Mouse (Mus musculus): ENCODE results near the gene Hook2. TPM values are rescaled to one million over a fixed set of nuclear protein-coding genes. Genes with fewer than 3 reads are reported as not detected.
A peak's percentile ranks its signal among the peaks of the same experiment; 100 is the strongest.

Gene Hook2
- polyA plus RNA-seq, 1 experiment from 2014 or later, result 6.5 TPM

GRCm38 (mm10) chr8:85016724-85017123, 26.3 kb downstream of the Hook2 start:
- no peak overlapping the region for H3K4me2 ChIP-seq
- H3K36me3 ChIP-seq (replicated peaks), result peaks cover 42% of the 10 kb centered on the region
- H3K27ac ChIP-seq (replicated peaks), result no peak overlapping the region
- WGBS (ENCODE audit: insufficient replicate concordance), result 66% methylated on average over 10 of the region's 10 CpGs
- H3K4me3 ChIP-seq (replicated peaks), result no peak overlapping the region
- no peak for ATAC-seq (ENCODE audit: insufficient read depth)
- H3K9ac ChIP-seq, result no peak overlapping the region
- H3K27me3 ChIP-seq, result peaks cover 38% of the 10 kb centered on the region
- H3K4me1 ChIP-seq (replicated peaks), result peaks cover 6% of the 10 kb centered on the region
- H3K9me3 ChIP-seq (replicated peaks), result no peaks in the 10 kb centered on the region

GRCm38 (mm10) chr8:85017209-85017608, 26.8 kb downstream of the Hook2 start:
- no peak overlapping the region for H3K9ac ChIP-seq
- peaks cover 6% of the 10 kb centered on the region for H3K4me1 ChIP-seq (replicated peaks)
- peaks cover 46% of the 10 kb centered on the region for H3K36me3 ChIP-seq (replicated peaks)
- no peak for ATAC-seq (ENCODE audit: insufficient read depth)
- H3K9me3 ChIP-seq (replicated peaks), result no peaks in the 10 kb centered on the region
- WGBS (ENCODE audit: insufficient replicate concordance), result 61% methylated on average over 5 of the region's 5 CpGs
- H3K27me3 ChIP-seq, result peaks cover 34% of the 10 kb centered on the region
- no peak overlapping the region for H3K4me2 ChIP-seq
- H3K4me3 ChIP-seq (replicated peaks), result no peak overlapping the region
- H3K27ac ChIP-seq (replicated peaks), result no peak overlapping the region

GRCm38 (mm10) chr8:85021514-85022055, 31.2 kb downstream of the Hook2 start:
- Histone ChIP-seq H3K36me3 (replicated peaks) (peaks cover 67% of the 10 kb centered on the region), H3K9ac (no peak overlapping the region), H3K4me1 (replicated peaks) (peaks cover 26% of the 10 kb centered on the region), H3K9me3 (replicated peaks) (no peaks in the 10 kb centered on the region), H3K4me3 (replicated peaks) (no peak overlapping the region), H3K4me2 (no peak overlapping the region), H3K27me3 (no peaks in the 10 kb centered on the region), H3K27ac (replicated peaks) (no peak overlapping the region)
- no peak for ATAC-seq (ENCODE audit: insufficient read depth)
- 81% methylated on average over 3 of the region's 3 CpGs for WGBS (ENCODE audit: insufficient replicate concordance)

GRCm38 (mm10) chr8:85023846-85024245, 33.4 kb downstream of the Hook2 start:
- WGBS (ENCODE audit: insufficient replicate concordance), result 85% methylated on average over 3 of the region's 3 CpGs
- peaks cover 58% of the 10 kb centered on the region for H3K36me3 ChIP-seq (replicated peaks)

GRCm38 (mm10) chr8:85025098-85025932, 34.9 kb downstream of the Hook2 start, which contains the start of gene Asna1:
Gene Asna1 (minus strand): TSS chr8:85025281.
- H3K4me1 ChIP-seq (replicated peaks), result peaks cover 52% of the 10 kb centered on the region
- 2% methylated on average over 30 of the region's 30 CpGs for WGBS (ENCODE audit: insufficient replicate concordance)
- peak within 1 kb of the TSS; percentile 94 for H3K27ac ChIP-seq (replicated peaks)
- ATAC-seq (ENCODE audit: insufficient read depth), result peak; percentile 79
- no peaks in the 10 kb centered on the region for H3K9me3 ChIP-seq (replicated peaks)
- H3K4me2 ChIP-seq, result peak within 1 kb of the TSS; percentile 91
- H3K9ac ChIP-seq, result peak within 1 kb of the TSS; percentile 75
- peaks cover 58% of the 10 kb centered on the region for H3K36me3 ChIP-seq (replicated peaks)
- H3K4me3 ChIP-seq (replicated peaks), result peak within 1 kb of the TSS; percentile 86
- H3K27me3 ChIP-seq, result no peaks in the 10 kb centered on the region

More at GRCm38 (mm10) chr8:85023846-85024245, 33.4 kb downstream of the Hook2 start:
- H3K27me3 ChIP-seq, result no peaks in the 10 kb centered on the region
- no peak overlapping the region for H3K9ac ChIP-seq
- ATAC-seq (ENCODE audit: insufficient read depth), result no peak
- peaks cover 38% of the 10 kb centered on the region for H3K4me1 ChIP-seq (replicated peaks)
- no peak overlapping the region for H3K27ac ChIP-seq (replicated peaks)
- H3K9me3 ChIP-seq (replicated peaks), result no peaks in the 10 kb centered on the region
- H3K4me3 ChIP-seq (replicated peaks), result peak overlapping the region; percentile 86
- peak overlapping the region; percentile 91 for H3K4me2 ChIP-seq

- WGBS (ENCODE audit: insufficient replicate concordance), result under 1% methylated on average over 75 of the region's 75 CpGs
- Histone ChIP-seq H3K4me3 (replicated peaks) (peak within 1 kb of the TSS; percentile 86), H3K9ac (peak within 1 kb of the TSS; percentile 98), H3K9me3 (replicated peaks) (no peaks in the 10 kb centered on the region), H3K36me3 (replicated peaks) (peaks cover 58% of the 10 kb centered on the region), H3K4me1 (replicated peaks) (peaks cover 53% of the 10 kb centered on the region), H3K27me3 (no peaks in the 10 kb centered on the region), H3K27ac (replicated peaks) (peak within 1 kb of the TSS; percentile 94), H3K4me2 (peak within 1 kb of the TSS; percentile 91)
- peak; percentile 77 for ATAC-seq (ENCODE audit: insufficient read depth)
Observed at GRCm38 (mm10) chr8:85026670-85027515, 36.5 kb downstream of the Hook2 start, which contains the start of gene Trir. Gene Trir (plus strand): TSS chr8:85026823.

GRCm38 (mm10) chr8:85027516-85027855, 37.1 kb downstream of the Hook2 start:
- no peak for ATAC-seq (ENCODE audit: insufficient read depth)
- Histone ChIP-seq H3K9me3 (replicated peaks) (no peaks in the 10 kb centered on the region), H3K27me3 (no peaks in the 10 kb centered on the region), H3K9ac (peak overlapping the region; percentile 98), H3K36me3 (replicated peaks) (peaks cover 58% of the 10 kb centered on the region), H3K27ac (replicated peaks) (peak overlapping the region; percentile 94), H3K4me3 (replicated peaks) (peak overlapping the region; percentile 86), H3K4me2 (peak overlapping the region; percentile 91), H3K4me1 (replicated peaks) (peaks cover 57% of the 10 kb centered on the region)
- under 1% methylated on average over 13 of the region's 13 CpGs for WGBS (ENCODE audit: insufficient replicate concordance)

- peaks cover 60% of the 10 kb centered on the region for H3K4me1 ChIP-seq (replicated peaks)
- 17% methylated on average over 2 of the region's 2 CpGs for WGBS (ENCODE audit: insufficient replicate concordance)
- H3K4me2 ChIP-seq, result peak overlapping the region; percentile 91
- H3K9ac ChIP-seq, result peak overlapping the region; percentile 98
- ATAC-seq (ENCODE audit: insufficient read depth), result no peak
- peaks cover 58% of the 10 kb centered on the region for H3K36me3 ChIP-seq (replicated peaks)
- H3K9me3 ChIP-seq (replicated peaks), result no peaks in the 10 kb centered on the region
- peak overlapping the region; percentile 86 for H3K4me3 ChIP-seq (replicated peaks)
- H3K27me3 ChIP-seq, result no peaks in the 10 kb centered on the region
- H3K27ac ChIP-seq (replicated peaks), result peak overlapping the region; percentile 94
Observed at GRCm38 (mm10) chr8:85027922-85028321, 37.5 kb downstream of the Hook2 start.

- H3K27ac ChIP-seq (replicated peaks), result no peak overlapping the region
- H3K9ac ChIP-seq, result peak overlapping the region; percentile 98; the same call in 1 of the 2 replicates
- no peak for ATAC-seq (ENCODE audit: insufficient read depth)
- no peaks in the 10 kb centered on the region for H3K27me3 ChIP-seq
- WGBS (ENCODE audit: insufficient replicate concordance), result 75% methylated on average over 14 of the region's 14 CpGs
- peaks cover 59% of the 10 kb centered on the region for H3K36me3 ChIP-seq (replicated peaks)
- peak overlapping the region; percentile 91 for H3K4me2 ChIP-seq
- H3K4me3 ChIP-seq (replicated peaks), result peak overlapping the region; percentile 86
- H3K9me3 ChIP-seq (replicated peaks), result no peaks in the 10 kb centered on the region
- H3K4me1 ChIP-seq (replicated peaks), result peaks cover 63% of the 10 kb centered on the region
Observed at GRCm38 (mm10) chr8:85029271-85029670, 38.9 kb downstream of the Hook2 start.

GRCm38 (mm10) chr8:85032622-85033311, 42.4 kb downstream of the Hook2 start:
- Histone ChIP-seq H3K9ac (no peak overlapping the region), H3K4me1 (replicated peaks) (peaks cover 66% of the 10 kb centered on the region), H3K9me3 (replicated peaks) (no peaks in the 10 kb centered on the region), H3K27ac (replicated peaks) (no peak overlapping the region), H3K4me2 (no peak overlapping the region), H3K27me3 (no peaks in the 10 kb centered on the region), H3K36me3 (replicated peaks) (peaks cover 60% of the 10 kb centered on the region), H3K4me3 (replicated peaks) (no peak overlapping the region)
- ATAC-seq (ENCODE audit: insufficient read depth), result no peak
- WGBS (ENCODE audit: insufficient replicate concordance), result 67% methylated on average over 4 of the region's 4 CpGs

Measured in liver, embryonic 15.5 days (tissue).